Mouse (Mus musculus): Measurements from ENCODE around the gene Gm43064.

DNA sequence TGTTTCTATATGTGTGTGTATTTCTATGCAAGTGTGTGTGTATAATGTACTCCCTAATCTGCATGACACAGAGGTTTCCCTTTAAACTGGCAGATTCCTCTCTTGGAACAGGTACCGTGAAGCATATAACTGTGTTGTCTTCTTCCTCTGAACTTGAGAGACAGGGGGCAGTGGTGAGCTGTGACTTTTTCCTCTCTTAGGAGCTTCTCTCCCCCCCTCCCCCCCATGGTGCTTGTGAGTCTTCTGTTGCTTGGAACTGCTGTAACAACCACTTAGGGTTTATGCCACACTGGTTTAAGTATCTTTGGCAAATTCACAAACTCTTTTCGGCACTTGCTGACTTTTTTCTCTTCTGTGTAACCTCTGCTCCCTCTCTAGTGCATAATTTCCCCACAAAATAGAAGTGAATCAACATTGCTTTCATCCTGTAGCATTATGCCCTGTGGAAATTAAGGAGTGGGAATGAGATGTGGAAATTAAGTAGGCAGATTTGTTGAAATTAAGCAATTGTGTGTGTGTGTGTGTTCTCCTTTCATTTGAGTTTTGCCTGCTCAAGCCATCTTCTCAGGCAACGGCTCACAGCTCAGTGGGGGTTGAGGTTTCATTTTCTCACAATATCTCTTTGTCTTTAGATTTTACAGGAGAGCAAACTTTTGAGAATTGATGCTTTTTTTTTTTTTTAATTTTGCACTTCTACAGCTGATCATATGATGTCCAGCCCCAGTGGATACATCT, 43.4 kb downstream of the Gm43064 start:
- TF ChIP-seq CTCF (conservative IDR thresholded peaks at IDR 0.05; ENCODE audit: insufficient read depth, insufficient read length, low read depth, low read length) (peak; percentile 50), POLR2A (IDR thresholded peaks at IDR 0.05; ENCODE audit: low read depth, low read length) (no peak)
